Mouse (Mus musculus) E14TG2a.4 (cell line): ENCODE data around the gene Josd2.

Experiments
- CTCF ChIP-seq: conservative IDR thresholded peaks from 2 replicates; pipeline ENCODE4 v1.5.1; 2014; ENCODE audit warnings: low read length
- NANOG ChIP-seq: IDR thresholded peaks from 2 replicates; pipeline ENCODE4 v1.6.1; 2014; ENCODE audit warnings: borderline replicate concordance, low read length, mixed read lengths

GRCm38 (mm10) chr7:44434089-44434488 lies 33.7 kb upstream of the Josd2 start:
- TF ChIP-seq CTCF: no peak
- no peak for TF ChIP-seq NANOG
